Mouse (Mus musculus): ENCODE data around the gene Gm6890. TPM values are rescaled to one million over a fixed set of nuclear protein-coding genes. Genes with fewer than 3 reads are reported as not detected.

The Gm6890 gene
- polyA plus RNA-seq (2021; fragmentation: Nextera tagmentation), result not detected in 2 replicates
- long read RNA-seq, experiment 1, result 0 reads
- long read RNA-seq, experiment 2, result 0 reads

DNA sequence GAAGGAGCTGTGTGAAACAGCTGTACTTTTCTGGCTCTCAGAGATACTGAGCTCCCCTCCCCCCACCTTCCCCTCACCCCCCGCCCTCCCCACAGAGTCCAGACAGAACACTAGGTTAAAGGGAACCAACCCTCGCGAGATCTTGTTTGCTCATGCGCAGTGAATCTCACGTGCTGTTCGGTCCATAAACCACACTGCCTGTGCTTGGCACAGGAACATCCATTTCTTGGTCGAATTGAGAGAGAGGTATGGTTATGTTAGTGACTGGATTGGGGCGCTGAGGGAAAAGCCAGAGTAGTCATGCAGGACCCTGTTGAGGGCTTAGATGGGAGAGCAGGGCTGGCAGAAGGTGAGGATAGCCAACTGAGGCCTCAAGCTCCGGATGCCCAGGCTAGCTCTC, at the start of gene Gm6890:
TSS of gene Gm6890 (plus strand) at position 301 of the 400 bp plus-strand sequence.

Other genes with a start within 250 kb of the Gm6890 start
- gene Olfr1326-ps1, start 166.0 kb upstream of the Gm6890 start, polyA plus RNA-seq (2021; fragmentation: Nextera tagmentation), result not detected in 2 replicates
- not detected in 2 replicates for gene Olfr1325, start 148.2 kb upstream of the Gm6890 start, polyA plus RNA-seq (2021; fragmentation: Nextera tagmentation)
- gene Gm5640, start 95.3 kb upstream of the Gm6890 start, polyA plus RNA-seq (2021; fragmentation: Nextera tagmentation), result 0.04 TPM in 1 of 2 replicates, not detected in the other
- gene Gm5936, start 96.3 kb downstream of the Gm6890 start, polyA plus RNA-seq (2021; fragmentation: Nextera tagmentation), result not detected in 2 replicates

All from left cerebral cortex, adult 6 months (tissue).